Mouse (Mus musculus): ENCODE measurements at regions not wholly inside any gene's neighbourhood (a gene's known extent, or its start where the extent isn't known, plus 50 kb on each side); places are given as distances from the start of the nearest gene placed in this dataset.

- TF ChIP-seq MAFK (IDR thresholded peaks at IDR 0.05; ENCODE audit: insufficient read depth, low read depth, low read length) (no peak), ZNF384 (IDR thresholded peaks at IDR 0.05; ENCODE audit: low read depth, low read length) (no peak)
Measured at GRCm38 (mm10) chr6:127265901-127266812, 114.2 kb upstream of the Ccnd2 start.

Measured in ES-E14 (cell line).